Mouse (Mus musculus) fat pad, adult 2 months (tissue): ENCODE data around the gene 3425401B19Rik.

ENCODE experiments used
- DNase-seq: peaks from one replicate; pipeline ENCODE4 v3.0.0-alpha.2; 2011; ENCODE audit warnings: low read depth, low spot score; ENCODE audit errors: extremely low read depth

The 3425401B19Rik gene

DNA sequence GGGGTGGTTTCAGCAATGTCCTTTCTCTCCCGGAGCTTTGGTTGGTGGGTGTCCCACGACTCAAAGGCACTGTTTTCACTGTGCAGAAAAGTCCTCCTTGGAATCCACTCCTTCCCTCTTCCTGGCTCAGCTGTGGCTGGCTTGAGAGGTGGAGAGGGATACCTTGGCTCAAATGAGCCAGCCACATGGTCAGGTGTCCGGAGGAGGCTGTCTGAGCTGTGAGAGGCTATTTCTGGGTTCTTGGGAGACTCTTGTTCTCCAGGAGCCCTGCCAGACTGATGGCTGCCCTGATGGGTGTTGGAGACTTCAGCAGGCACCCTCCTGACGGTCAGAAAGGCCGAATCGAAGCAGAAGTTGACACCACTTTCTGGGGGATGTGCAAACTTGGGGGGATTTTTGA lies 22.0 kb downstream of the 3425401B19Rik start:
- no peak for DNase-seq

DNA sequence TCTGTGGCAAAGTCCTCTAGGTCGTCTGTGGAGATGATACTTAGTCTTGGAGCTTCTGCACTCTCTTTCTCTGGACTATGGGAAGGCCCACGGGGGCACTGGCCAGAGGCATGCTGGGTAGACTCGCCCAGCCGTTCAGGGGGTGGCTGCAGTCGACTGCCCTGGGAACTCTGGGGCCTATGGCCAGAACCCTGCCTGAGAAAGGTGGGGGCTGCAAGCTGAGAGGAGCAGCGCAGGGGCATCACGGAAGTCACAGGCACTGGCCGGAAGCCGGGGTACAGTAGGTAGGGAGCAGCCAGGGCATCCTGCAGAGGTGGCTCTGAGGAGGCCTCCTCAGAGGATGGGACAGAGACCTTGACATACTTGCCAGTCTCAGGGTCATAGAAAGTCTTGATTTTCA lies 25.3 kb downstream of the 3425401B19Rik start:
- no peak for DNase-seq

DNA sequence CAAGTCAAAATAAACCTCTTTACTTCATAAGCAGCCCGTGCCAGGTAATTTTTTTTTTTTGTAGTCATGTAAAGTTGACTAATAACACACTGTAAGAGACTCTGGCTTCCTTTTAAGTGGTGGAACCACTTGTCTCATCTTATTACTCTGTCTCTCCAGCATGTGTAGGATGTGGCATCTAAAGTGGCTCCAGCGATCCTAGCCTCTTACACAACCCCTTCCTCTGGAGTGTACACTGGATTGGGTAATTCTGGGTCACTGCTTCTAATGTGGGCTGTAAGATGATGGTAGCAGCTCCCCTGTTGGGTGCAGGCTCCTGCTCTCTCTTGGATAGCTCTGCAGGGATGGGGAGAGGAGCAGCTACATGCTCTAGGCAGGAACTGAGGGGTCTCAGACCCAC lies 46.6 kb downstream of the 3425401B19Rik start:
- no peak for DNase-seq

DNA sequence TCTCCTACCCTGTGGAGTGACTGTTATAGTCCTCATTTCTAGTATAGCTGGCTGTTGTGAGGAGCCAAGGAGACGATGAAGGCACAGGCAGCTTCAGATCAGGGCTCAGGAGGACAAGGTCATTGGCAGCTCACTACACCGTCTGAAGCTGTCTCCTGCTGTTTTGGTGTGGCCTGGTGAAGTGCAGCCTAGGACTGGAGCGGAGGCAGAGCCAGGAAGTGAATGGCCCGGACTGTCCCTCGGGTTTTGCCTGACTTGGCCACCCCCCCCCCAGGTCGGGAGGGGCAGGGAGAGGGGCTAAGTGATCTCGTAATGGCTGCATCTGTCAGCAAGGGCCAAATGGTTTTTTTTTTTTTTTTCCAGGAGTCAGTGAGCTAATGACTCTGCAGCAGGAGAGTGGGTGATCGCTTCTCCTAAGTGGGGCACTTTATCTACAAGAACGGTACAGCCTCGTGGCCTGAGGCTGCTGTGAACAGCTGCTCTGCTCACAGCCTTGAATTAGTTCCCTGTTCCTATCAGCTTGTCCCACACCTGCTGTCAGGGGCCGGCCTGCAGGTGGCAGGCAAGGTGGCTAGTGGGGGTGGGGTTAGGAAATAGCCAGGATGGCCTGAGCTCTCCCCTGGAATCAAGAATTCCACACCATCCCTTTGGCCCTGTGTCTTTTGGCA lies 50.9 kb downstream of the 3425401B19Rik start:
- no peak for DNase-seq

DNA sequence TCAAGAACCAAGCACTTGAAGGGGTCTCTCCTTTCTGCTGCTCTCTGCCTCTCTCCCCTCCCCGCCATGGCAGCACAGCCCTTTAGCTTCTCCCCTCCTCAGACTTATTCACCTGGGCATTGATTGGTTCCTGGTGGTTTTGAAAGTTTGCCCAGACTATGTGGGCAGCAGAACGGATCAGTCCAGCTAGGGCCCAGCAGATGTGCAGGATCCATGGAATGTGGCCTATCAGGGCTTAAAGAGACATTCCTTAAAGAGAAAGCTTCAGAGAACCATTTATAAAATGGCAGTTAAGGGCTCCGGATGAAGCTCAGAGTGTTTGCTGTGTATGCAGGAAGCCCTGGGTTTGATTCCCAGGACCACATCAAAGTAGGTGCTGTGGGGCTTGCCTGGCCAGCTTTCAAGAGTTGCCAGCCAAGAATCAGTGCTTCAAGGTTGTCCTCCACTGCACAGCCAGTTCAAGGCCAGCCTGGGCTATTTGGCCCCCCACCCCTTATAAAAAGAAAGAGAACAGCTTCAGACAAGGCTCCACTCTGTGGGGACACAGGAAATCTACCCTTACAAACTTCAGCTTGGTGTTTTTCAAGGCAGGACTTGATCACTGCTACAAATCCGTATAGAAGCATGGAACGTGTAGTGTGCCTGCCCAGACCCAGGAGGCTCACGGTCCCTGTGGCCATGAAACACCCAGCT lies 52.0 kb downstream of the 3425401B19Rik start:
- DNase-seq = no peak

DNA sequence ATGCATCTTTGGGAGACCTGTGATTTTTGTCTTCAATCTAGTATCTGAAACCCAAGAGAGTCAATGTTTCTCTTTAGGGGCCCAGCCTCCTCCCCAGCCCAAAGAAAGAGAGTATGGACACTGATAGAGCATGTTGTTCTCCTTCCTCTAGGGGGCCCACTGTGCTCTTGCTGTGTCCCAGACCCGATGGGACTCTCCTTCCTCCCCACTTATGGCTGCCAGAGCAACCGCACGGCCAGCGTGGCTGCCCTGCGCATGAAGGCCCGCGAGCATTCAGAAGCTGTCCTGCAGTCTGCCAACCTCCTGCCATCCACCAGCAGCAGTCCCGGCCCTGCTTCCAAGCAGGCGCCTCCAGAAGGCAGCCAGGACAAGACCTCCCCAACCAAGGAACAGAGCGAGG lies 56.5 kb downstream of the 3425401B19Rik start:
- DNase-seq = no peak

DNA sequence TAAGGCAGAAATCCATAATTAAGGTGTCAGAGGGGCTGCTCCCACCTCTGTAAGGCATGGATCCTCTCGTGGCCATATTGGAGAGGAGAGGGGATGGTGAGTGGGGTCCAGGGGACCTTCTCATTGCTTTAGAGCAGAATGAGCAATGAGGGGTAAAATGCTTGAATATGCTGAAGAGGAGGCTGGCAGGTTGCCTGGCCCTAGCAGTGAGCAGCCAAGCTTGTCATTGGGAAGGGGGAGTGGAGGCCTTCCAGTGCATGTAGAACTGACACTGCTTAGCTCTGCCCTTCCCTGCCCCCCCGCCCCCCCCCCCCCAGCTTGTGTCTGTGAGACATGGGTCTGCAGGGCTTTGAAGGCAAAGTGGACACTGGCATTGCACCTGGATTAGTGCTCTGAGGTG lies 57.8 kb downstream of the 3425401B19Rik start:
- no peak for DNase-seq

DNA sequence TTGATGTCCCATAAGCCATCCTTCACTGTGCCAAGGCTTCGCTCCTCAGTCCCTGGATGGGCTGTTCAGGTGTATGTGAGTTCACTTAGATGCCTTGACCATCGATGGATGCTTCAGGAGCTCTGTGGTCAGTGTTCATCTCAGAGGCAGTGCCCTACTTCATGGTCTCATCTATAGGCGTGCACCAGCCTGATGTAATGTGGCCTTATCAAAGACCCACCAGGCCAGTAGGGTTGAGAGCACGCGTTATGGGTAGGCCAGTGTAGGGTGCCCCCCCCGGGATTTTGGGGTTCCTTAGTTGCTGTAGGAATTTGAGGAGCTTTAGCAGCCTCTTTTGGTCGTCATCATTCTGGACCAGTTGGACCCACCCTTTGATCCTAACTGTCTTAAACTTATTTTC lies 60.3 kb downstream of the 3425401B19Rik start:
- no peak for DNase-seq

DNA sequence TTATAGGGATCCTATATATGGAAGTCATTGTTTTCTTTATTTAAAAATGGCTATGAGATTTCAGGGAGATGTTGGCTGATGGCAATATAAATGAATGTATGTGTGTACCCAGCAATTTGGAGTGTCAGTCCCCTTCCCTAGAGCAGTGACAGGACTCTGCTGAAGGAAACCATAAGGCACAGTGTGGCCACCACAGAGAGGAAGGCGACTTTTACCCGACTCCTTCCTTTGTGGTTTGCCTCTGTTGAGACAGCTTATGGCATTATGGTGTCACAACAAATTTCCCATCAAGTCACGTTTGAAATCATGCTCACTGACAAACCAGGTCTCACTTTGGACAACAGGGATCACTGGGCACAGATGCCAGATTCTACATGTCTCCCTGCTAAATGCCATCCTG lies 60.8 kb downstream of the 3425401B19Rik start:
- DNase-seq = no peak

DNA sequence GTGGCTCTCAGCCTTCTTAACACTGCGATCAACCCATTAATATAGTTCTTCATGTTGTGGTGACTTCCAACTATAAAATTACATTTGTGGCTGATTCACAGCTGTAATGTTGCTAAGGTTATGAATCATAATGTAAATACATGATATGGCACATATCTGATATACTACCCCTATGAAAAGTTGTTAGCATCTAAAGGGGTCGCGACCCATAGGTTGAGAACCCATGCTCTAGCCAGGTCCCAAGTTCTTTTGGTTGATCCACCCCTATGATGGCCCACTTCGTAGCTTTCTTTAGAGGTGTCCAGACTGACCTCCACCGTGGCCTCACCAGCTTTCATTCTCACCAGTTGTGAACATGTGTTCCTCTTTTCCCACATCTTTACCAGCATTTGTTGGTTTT lies 67.8 kb downstream of the 3425401B19Rik start:
- no peak for DNase-seq

DNA sequence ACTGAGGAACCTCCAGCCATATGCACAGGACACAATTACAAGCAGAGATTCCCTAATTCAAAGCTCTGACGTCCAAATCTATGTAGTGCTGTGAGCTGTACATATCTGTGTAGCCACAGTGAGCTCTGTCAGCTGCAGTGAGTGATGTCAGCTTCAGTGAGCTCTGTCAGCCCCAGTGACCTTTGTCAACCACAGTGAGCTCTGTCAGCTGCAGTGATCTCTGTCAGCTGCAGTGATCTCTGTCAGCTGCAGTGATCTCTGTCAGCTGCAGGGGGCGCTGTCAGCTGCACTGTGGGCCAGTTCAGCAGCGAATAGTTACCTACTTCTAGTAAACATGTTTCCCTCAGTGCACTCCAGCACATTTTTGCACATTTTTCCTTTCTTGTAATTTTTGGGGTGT lies 75.7 kb downstream of the 3425401B19Rik start:
- DNase-seq = no peak
